Mouse (Mus musculus) layer of hippocampus, postnatal 14 days (tissue): ENCODE results near the gene Glis2. TPM values are rescaled to one million over a fixed set of nuclear protein-coding genes. Genes with fewer than 3 reads are reported as not detected.

Experiments
- DNase-seq, 2 experiments: peaks; one replicate each; pipeline ENCODE4 v3.0.0; 2021 to 2022; ENCODE audit warnings: low spot score in 2 of 2, mixed read lengths in 1 of 2
- total RNA-seq, 2 experiments: library from RNA; stranded (reverse); gene quantifications; 2 replicates each; pipeline ENCODE4 v1.2.3; 2021

Gene Glis2
- total RNA-seq, 2 experiments from 2014 or later = 19.8 to 30.5 TPM

DNA sequence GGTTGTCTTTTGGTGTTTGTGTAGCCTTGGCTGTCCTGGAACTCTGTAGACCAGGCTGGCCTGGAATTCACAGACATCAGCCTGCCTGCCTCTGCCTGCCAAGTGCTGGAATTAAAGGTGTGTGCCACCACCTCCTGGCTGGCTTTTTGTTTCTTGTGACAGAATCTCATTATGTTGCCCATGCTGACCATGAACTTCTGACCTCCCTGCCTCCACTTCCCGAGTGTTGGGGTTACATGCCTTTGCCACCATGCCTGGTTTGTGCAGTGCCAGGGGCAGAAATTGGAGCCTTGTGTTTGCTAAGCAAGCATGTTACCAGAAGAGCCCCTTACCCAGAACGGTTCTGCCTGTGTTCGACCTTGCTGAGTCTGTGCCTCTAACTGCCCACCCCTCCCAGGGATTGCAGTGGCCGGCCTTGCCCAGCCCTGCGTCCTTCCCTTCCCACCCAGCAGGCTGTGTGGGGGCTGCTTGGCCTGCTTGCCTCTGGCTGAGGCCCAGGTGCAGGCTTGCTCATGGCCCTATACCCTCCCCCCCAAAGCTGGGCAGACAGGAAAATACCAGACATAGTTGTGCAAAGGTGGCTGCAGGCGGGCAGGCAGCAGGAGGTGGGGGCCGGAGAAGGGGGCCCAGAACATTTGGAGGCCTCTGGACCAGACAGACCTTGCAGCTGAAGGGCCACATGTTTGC lies 8.4 kb downstream of the Glis2 start:
- no peak for DNase-seq

DNA sequence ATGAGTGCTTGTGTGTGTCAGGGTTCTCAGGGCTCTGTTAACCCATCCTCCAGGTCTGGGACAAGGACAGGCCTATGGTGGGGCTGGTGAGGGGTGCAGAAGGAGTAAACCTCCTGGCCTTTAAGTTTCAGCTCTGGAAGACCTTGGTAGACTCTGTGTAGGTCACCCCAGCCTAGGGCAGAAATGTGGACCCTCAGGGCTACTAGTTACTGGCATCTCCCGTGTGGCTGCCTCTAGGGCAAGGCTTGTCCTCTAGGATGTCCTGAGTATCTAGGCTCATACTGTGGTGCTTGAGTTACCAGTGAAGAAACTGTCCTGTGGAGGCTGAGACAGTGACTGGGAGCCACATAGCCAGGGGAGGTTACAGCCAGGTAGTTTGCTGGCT lies 8.9 kb downstream of the Glis2 start:
- no peak for DNase-seq

DNA sequence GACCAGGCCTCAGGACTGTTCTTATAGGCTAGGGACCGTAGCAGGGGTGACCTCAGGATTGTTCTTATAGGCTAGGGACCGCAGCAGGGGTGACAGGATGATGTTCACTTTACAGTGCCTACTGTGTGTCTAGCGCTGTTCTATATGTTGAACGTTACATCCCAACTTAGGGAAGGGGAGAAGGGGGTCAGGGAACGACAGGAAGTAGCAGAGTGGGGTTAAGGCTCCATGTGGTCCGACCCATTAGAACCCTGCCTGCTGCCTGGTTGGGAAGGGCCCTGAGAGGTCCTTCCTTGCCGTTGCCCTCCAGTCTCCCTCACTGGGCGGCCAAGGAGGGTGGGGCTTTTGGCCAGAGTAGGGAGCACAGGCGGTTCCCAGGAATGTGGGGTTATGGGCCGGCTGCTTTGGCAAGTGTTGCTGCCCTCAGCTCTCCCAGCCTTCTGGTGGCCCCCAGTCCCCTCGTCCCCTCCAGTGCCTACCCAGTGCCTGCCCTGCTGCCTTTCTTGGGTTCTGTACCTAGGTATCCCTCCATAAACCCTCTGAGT lies 9.9 kb downstream of the Glis2 start:
- DNase-seq = no peak

DNA sequence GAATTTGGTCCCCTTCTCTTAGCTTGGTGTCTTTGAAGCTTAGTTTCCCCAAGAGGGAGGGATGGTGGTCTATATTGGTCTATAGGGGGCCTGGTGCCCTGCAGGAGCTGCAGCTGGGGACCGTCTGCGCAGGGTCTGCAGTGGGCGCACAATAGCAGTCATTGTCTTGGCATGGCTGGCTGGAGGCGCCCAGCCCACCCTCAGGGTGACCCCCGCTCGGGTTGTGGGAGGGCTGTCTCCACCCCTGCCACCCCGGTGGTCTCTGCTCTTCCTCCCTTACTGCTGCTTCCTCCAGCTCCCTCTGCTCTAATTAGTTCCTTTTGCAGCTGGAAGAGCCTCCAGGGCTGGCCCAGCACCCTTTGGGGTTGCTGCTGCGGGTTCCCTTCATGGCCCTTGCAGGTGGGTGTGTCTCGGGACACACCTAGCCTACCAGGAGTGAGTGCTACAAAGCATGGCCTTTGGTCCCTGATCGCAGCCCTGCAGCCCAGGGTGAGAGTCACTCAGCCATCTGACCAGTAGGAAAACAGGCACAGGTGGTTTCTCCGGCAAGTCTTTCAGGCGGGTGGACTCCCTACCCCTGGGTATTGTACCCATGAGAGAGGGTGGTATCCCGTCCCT lies 11.1 kb downstream of the Glis2 start:
- DNase-seq = no peak

DNA sequence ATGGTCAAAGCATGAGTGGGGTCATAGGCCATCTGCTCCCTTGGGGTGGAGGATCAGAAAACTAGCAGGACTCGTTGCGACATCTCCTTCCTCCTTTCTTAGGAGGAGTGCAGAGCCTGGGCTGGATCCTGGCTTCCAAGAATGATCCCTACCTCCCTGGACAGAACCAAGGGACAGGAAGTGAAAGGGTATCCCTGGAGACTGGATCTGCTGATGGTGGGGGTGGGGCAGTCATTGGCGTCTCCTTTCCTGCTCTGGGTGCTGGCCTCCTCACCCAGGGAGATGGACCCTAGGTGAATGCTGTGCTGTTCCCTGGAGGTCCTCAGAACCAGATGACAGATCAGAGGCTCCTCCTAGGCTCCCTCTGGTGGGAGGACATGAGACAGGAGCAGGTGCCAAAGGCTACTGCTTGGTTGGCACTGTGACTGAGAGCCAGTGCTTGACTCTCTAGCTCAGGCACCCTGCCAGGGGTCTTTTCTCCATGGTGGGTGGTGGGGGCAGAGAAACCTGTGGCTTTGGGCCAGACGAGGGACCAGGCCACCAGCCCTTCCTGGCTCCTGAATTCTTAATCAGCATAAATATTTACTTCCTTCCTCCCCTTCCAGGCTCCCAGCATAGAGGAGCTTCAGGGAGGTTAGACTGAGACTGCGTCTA lies 12.0 kb downstream of the Glis2 start:
- peak in 1 of 2 experiments; percentile 43 for DNase-seq

DNA sequence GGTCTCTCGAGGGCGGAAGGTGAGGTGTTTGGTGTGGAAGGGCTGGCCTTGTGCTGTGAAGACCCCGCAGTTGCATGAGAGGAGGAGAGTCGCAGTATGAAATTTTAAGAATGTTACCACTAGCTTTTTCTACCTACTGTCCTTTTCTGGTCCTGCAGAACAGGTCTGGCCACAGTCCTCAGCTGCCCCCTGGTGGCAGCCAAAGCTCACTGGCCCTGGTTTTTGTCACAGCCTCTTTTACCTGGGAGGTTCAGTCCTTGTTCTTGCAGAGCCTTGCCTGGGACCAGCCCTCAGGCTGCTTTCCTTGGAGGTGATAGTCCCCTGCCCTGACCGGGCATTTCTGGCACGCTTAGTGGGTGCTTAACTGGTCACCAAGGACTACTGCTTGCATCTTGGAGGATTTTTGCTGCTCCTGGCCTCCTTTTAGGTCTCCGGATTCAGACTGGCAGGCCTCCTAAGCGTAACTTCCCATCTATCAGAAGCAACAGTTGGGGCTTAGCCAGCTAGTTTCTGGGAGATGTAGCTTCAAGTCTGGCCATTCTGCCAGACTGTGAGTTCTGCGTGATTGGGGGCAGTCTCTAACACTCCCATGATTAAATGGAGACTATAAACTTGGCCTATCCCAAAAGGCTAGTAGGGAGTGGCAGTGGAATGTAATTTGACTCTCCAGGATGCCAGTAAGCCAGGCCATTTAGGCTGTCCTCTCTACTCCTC lies 13.5 kb downstream of the Glis2 start:
- DNase-seq = peak; percentile 77 to 78

DNA sequence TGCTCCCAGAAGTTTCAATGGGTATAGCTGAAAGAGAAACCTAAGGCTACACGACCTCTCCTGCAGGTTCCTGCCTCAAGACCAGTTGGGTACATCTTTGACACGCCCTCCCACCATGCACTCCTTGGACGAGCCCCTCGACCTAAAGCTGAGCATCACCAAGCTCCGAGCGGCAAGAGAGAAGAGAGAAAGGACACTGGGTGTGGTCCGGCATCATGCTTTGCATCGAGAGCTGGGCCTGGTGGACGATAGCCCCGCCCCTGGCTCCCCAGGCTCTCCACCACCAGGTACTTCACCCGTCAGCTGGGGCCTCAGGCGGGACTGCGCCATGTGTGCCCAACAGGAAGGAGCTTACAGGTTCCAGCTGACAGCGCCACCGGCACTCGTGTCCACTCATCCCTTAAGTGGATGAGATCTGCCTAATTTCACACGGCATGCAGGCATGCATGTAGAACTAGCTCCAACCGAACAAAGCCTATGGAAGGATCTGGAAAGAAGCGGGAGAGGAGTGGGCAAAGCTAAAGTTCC lies 14.1 kb downstream of the Glis2 start:
- no peak for DNase-seq

DNA sequence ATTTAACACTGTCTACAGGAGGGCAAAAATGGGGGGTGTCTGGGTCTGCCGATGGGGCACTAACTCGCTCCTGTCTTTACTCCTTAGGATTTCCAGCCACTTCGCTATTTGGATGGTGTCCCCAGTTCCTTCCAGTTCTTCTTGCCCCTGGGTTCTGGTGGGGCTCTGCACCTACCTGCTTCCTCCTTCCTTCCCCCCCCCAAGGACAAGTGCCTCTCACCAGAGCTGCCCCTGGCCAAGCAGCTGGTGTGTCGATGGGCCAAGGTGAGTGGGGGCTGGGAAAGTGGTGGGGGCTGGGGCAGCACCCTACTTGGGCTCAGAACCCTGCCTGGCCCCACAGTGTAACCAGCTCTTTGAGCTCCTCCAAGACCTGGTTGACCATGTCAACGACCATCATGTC lies 16.7 kb downstream of the Glis2 start:
- DNase-seq = no peak

DNA sequence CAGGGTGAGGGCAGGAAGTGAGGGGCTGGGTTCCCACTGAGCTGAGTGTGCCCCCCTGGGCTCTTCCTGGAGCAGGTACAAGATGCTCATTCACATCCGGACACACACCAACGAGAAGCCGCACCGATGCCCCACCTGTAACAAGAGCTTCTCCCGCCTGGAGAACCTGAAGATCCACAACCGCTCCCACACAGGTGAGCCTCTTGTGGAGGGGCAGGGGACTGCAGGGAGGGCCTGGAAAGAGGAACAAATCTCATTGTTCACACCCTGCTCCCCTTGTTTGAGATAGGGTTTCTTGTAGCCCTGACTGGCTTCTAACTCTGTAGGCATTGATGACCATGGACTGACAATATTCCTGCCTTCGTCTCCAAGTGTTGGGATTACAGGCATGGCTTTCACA lies 17.2 kb downstream of the Glis2 start:
- no peak for DNase-seq

DNA sequence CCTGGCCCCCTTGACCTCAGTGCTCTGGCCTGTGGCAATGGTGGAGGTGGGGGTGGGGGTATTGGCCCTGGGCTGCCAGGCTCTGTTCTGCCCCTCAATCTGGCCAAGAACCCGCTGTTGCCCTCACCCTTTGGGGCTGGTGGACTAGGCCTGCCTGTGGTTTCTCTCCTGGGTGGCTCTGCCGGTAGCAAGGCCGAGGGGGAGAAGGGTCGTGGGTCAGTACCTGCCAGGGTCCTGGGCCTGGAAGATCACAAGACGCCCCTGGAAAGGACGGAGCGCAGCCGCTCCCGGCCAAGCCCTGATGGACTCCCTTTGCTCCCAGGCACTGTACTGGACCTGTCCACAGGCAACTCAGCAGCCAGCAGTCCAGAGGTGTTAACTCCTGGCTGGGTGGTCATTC lies 19.2 kb downstream of the Glis2 start:
- no peak for DNase-seq

DNA sequence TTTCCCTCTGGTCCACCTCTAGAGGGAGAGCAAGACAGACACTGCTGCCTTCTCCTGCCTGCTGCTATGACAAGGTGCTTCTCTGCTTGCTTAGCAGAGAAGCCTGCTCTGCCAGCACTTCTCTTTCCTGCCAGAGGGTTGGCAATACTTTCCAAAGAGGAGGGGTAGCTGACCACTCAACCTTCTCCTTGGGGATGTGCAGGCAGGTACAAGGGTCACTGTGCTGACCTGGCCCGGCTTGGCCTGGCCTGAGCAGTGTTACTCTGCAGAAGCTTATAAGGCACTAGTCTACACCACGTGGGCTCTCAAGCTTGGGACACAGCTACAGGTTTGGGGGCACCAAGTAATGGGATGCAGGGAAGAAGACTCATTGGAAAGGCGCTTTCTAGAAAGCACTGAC lies 20.1 kb downstream of the Glis2 start:
- no peak for DNase-seq

DNA sequence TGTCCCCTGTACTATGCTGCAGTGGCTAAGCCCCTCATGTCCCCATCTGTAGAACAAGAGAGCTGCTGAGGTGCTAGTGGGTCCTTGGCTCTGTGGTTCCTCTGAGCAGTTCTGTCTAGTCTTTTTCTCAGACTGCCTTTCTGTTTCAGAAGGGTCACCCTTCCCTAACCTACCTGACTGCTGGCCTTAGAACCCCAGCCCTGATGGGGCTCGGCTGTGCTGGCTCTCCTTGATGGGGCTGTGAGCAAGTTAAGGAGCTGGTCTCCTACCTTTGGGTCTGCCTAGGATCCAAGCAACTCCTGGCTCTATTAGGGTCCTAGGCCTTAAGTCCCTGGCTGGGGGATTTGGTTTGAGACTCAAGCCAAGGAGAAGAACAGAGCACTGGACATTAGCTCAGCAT lies 20.8 kb downstream of the Glis2 start:
- DNase-seq = no peak

DNA sequence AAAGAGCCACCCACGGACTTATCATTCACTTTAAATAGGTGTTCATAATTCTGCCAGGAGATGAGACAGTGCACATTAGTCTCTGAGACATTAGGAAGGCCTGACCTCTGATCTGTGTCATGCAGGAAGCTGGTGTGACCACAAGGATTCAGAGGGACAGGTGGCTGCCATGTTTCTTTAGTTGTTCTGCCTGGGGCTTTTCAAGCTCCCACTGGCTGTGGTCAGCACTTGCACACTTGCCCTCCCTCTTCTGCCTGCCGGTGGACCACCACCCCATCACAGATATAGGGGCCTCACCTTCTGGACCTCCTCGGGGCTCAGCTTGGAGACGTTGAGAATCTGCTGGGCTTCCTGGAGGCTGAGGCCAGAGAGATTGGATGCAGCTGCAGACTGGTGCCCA lies 22.3 kb downstream of the Glis2 start:
- DNase-seq = no peak

DNA sequence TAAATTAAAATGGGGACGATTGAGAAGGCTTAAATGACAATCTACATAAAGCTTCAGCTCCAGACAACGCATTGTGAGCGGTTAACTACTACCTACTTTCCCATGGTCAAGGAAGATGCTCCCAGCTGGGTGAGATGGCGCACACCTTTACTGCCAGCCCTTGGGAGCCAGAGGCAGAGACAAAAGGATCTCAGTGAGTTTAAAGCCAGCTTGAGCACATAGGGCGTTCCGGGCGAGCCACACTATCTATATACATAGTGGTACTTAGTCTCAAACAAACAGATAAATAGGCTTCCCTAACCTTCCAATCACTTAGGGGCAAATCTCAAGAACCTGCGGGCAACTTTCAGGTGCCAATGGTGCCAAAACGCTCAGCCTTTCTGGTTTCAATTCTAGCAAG lies 29.6 kb downstream of the Glis2 start:
- no peak for DNase-seq

DNA sequence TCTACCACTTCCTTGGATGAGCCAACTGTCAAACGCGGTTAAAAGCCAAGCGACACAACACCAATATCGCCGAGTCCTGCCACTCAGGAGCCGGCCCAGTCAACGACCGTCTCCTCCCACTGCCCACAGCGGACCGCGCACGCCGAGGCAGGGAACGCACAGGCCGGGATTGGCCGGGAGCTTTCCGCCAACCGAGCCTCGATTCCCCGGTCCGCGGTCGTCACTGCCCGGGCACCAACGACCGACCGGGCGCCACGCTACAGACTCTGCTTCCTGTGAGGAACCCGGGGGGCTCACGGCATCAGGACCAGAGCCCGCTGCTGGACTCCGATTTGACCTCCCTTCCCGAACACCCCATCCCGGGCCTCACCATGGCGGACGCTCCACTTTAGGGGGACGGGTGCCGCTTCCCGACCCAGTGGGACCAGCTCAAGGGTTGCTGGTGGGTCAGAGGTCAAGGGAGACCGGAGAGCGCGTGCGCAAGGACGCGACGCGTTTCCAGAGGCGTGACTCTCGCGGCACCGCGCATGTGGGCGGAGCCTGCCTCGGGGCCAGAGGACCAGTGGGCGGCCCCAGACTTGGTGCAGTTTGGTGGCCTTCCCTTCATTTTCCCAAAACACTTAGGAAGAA lies 30.1 kb downstream of the Glis2 start, which contains the start of gene Pam16:
Gene Pam16, minus strand, starts transcription at position 508 of the 630 bp plus-strand sequence.
- DNase-seq = peak; percentile 91 to 92

DNA sequence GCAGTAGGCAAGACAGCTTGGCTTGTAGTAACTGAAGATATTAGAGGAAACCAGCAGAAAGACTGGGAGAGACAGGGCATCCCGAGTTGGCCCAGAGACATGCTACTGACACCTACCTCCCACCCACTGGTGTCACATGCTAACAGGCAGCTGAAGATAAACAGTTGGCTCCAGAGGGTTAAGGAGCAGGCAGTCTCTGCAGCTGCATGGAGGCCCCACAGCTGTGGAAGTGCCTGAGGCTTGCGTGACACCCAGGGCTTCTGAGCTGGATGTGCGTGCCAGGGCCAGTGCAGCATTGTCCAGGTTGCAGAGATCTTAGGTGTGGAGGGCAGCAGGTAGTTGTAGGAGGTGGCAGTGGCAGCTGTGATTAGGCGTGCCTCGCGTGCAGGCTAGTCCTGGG lies 32.6 kb downstream of the Glis2 start:
- no peak for DNase-seq

DNA sequence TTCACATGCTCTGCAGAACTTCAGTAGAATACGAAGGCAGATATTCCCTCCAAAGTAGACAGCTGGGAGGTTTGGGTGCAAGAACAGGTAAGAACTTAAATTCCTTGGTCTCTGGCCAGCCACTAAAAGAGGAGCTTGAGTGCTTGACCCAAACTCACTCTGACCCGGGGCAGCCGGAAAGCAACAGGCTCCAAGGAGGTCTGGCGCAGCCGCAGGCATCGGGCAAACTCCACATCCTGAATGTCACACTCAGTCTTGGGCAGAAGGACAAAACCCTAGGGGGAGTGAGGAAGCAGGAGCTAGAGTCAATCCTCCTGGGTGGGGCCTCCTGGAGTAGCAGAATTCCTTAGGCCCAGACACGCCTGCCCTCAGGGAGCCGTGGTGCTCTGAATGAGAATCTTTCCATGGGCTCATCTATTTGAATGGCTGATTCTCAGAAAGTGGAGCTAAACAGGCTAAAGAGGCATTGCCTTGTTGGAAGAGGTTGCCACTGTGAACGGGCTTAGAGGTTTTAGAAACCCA lies 34.4 kb downstream of the Glis2 start:
- DNase-seq = no peak

DNA sequence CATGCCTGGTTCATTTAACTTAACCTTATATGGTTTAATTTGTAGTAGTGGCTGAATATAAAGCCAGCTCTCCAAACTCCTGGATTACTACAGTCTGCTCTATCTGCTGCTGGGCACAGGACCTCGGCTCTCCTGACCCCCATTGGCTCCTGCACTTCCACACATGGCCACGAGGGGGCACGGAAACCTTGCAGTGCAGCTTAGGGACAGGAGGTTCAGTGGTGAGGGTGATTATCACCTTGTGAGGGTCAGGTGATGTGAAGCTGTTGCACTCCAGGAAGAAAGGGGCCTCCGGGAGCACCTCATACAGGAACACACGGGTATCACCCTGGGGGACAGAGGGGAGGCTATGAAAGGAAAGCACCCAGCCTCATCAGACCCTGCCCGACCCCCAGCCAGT lies 35.4 kb downstream of the Glis2 start:
- peak; percentile 63 to 65 for DNase-seq

DNA sequence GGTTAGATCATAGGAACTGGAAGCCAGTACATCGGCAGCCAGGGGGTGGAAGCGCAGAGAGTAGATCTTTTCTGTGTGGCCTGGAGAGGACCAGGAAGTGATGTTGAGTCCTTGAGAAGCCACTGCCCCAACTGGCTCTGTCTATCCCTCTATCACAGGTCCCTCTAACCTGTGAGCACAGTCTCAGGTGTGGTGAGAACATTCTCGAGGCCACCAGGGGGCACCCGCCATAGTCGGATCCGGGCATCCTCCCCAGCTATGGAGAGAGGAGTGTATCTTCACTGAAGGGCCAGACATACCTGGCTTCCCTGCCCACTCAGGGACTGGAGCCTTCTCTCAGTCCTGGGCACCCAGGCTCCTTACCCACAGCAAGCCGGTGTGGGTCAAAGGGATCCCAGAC lies 37.5 kb downstream of the Glis2 start:
- no peak for DNase-seq

DNA sequence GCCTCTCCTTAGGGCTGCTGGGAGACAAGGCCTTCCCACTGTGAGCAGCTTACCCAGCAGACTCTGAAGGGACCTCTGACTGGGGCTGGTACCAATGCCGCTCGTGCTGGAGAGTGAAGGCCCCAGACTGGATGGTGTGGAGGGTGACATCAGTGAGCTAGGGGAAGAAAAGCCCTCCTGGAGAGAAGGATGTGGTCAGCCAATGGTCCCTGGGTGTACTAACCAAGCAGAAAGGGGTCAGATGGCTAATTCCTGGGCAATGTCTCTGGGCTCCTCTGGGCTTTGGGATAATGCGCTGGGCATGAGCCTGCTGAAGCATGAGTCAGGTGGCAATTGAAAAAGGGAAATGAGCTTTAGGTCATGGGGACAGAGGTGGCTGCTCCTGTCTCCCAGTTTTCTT lies 39.1 kb downstream of the Glis2 start:
- no peak for DNase-seq

DNA sequence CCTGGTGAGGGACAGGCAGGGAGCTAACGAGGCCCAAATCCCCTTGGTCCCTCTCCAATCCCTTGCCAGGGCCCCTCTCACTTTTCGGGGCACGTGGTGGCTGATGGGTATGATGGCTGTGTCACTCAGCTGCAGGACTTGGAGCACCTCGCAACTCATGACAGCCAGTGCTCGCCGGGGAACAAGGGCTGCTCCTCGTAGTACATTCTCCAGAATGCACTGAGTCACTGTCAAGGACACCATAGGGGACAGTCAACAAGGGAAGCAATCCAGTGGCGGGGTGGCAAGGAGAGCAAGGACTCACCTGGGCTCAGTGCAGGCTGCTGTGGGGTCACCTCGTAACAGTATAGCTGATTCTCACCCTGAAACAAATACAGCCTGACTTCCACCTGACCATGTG lies 40.2 kb downstream of the Glis2 start:
- DNase-seq = no peak
